Mouse (Mus musculus): ENCODE data around the gene Orai1. TPM values are rescaled to one million over a fixed set of nuclear protein-coding genes. Genes with fewer than 3 reads are reported as not detected.
"Not testable (repeated sequence)": the region's sequence is repeated elsewhere in the genome, so short reads cannot be mapped to it uniquely, and the experiment has no call there.

The Orai1 gene
- polyA plus RNA-seq, 1 experiment: 76.9 TPM

GRCm38 (mm10) chr5:123059757-123060520, 45.1 kb downstream of the Orai1 start:
- DNase-seq: peak; percentile 71
- no peaks in the 10 kb centered on the region for H3K36me3 ChIP-seq (ENCODE audit: control insufficient read depth, insufficient read depth, low read length)
- H3K27ac ChIP-seq (ENCODE audit: control insufficient read depth, insufficient read depth, low read length): no peak overlapping the region
- TF ChIP-seq POLR2A (IDR thresholded peaks at IDR 0.05; ENCODE audit: control insufficient read depth, extremely low read depth, insufficient read depth, low read length, poor library complexity): no peak
- TF ChIP-seq CTCF (IDR thresholded peaks at IDR 0.05; ENCODE audit: borderline replicate concordance, control insufficient read depth, extremely low read depth, insufficient read depth, low read length, poor library complexity): no peak
- H3K27me3 ChIP-seq (ENCODE audit: control insufficient read depth, insufficient read depth, low read length): no peaks in the 10 kb centered on the region
- WGBS: 61% methylated on average over 14 of the region's 14 CpGs
- no peak overlapping the region for H3K4me3 ChIP-seq (ENCODE audit: control insufficient read depth, insufficient read depth, low read length)
- H3K4me1 ChIP-seq (replicated peaks; ENCODE audit: control insufficient read depth, insufficient read depth, low read length): peaks cover 12% of the 10 kb centered on the region

DNA sequence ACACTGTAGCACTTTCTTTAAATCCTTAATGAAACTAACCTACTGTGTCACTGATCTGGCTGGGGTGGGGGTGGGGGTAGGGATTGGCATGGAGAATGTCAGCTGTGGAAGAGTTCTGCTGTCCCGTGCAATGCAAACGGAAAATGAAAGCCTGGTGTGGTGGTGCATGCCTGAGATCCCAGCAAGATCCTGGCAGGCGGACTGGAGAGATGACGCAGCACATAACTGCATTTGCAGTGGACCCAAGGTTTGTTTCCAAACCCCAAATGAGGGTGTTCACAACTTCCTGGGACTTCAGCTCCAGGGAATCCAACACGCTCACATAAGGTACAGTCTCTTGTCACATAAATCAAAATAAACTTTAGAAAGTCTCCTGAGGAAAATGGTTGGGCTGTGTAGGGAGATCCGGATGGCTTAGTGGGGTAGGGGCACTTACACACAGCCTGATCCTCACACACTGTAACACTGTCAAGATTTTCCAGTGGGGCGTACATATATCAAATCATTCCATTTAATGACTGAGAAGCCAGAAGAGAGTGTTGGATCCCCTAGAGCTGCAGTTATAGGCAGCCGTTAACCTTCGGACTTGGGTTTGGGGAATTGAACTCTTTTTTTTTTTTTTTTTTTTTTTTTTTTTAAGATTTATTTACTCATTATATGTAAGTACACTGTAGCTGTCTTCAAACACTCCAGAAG, 46.0 kb downstream of the Orai1 start:
- Histone ChIP-seq H3K4me1 (replicated peaks; ENCODE audit: control insufficient read depth, insufficient read depth, low read length) (peaks cover 12% of the 10 kb centered on the region), H3K36me3 (ENCODE audit: control insufficient read depth, insufficient read depth, low read length) (no peaks in the 10 kb centered on the region), H3K27me3 (ENCODE audit: control insufficient read depth, insufficient read depth, low read length) (no peaks in the 10 kb centered on the region), H3K27ac (ENCODE audit: control insufficient read depth, insufficient read depth, low read length) (no peak overlapping the region), H3K4me3 (ENCODE audit: control insufficient read depth, insufficient read depth, low read length) (no peak overlapping the region)
- no peak for DNase-seq
- TF ChIP-seq CTCF (IDR thresholded peaks at IDR 0.05; ENCODE audit: borderline replicate concordance, control insufficient read depth, extremely low read depth, insufficient read depth, low read length, poor library complexity): no peak
- no peak for TF ChIP-seq POLR2A (IDR thresholded peaks at IDR 0.05; ENCODE audit: control insufficient read depth, extremely low read depth, insufficient read depth, low read length, poor library complexity)
- WGBS: 98% methylated on average over 9 of the region's 9 CpGs

DNA sequence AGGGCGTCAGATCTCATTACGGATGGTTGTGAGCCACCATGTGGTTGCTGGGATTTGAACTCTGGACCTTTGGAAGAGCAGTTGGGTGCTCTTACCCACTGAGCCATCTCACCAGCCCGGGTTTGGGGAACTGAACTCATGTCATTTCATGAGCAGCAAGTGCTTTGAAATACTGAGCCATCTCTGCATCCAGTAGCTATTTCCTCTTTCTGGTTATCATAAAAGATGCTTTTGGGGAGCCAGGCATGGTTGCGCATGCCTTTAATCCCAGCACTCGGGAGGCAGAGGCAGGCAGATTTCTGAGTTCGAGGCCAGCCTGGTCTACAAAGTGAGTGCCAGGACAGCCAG, 46.5 kb downstream of the Orai1 start:
- H3K27me3 ChIP-seq (ENCODE audit: control insufficient read depth, insufficient read depth, low read length); H3K36me3 ChIP-seq (ENCODE audit: control insufficient read depth, insufficient read depth, low read length): not testable (repeated sequence)

GRCm38 (mm10) chr5:123063141-123063540, 48.3 kb downstream of the Orai1 start:
- TF ChIP-seq POLR2A (IDR thresholded peaks at IDR 0.05; ENCODE audit: control insufficient read depth, extremely low read depth, insufficient read depth, low read length, poor library complexity) (no peak), CTCF (IDR thresholded peaks at IDR 0.05; ENCODE audit: borderline replicate concordance, control insufficient read depth, extremely low read depth, insufficient read depth, low read length, poor library complexity) (no peak)
- H3K27me3 ChIP-seq (ENCODE audit: control insufficient read depth, insufficient read depth, low read length): no peaks in the 10 kb centered on the region
- no peak overlapping the region for H3K4me3 ChIP-seq (ENCODE audit: control insufficient read depth, insufficient read depth, low read length)
- DNase-seq: no peak
- WGBS: 95% methylated on average over 3 of the region's 3 CpGs
- H3K36me3 ChIP-seq (ENCODE audit: control insufficient read depth, insufficient read depth, low read length): no peaks in the 10 kb centered on the region
- H3K4me1 ChIP-seq (replicated peaks; ENCODE audit: control insufficient read depth, insufficient read depth, low read length): peaks cover 15% of the 10 kb centered on the region
- no peak overlapping the region for H3K27ac ChIP-seq (ENCODE audit: control insufficient read depth, insufficient read depth, low read length)

More for the DNA sequence above, 46.5 kb downstream of the Orai1 start:
- not testable (repeated sequence) for H3K4me3 ChIP-seq (ENCODE audit: control insufficient read depth, insufficient read depth, low read length); DNase-seq; H3K27ac ChIP-seq (ENCODE audit: control insufficient read depth, insufficient read depth, low read length)
- WGBS: 70% methylated on average over 6 of the region's 6 CpGs
- peaks cover 12% of the 10 kb centered on the region for H3K4me1 ChIP-seq (replicated peaks; ENCODE audit: control insufficient read depth, insufficient read depth, low read length)

- no peak overlapping the region for H3K27ac ChIP-seq (ENCODE audit: control insufficient read depth, insufficient read depth, low read length)
- WGBS: 27% methylated on average over 6 of the region's 6 CpGs
- no peaks in the 10 kb centered on the region for H3K36me3 ChIP-seq (ENCODE audit: control insufficient read depth, insufficient read depth, low read length)
- DNase-seq: peak; percentile 68
- TF ChIP-seq CTCF (IDR thresholded peaks at IDR 0.05; ENCODE audit: borderline replicate concordance, control insufficient read depth, extremely low read depth, insufficient read depth, low read length, poor library complexity) (no peak), POLR2A (IDR thresholded peaks at IDR 0.05; ENCODE audit: control insufficient read depth, extremely low read depth, insufficient read depth, low read length, poor library complexity) (no peak)
- H3K27me3 ChIP-seq (ENCODE audit: control insufficient read depth, insufficient read depth, low read length): no peaks in the 10 kb centered on the region
- H3K4me3 ChIP-seq (ENCODE audit: control insufficient read depth, insufficient read depth, low read length): no peak overlapping the region
- H3K4me1 ChIP-seq (replicated peaks; ENCODE audit: control insufficient read depth, insufficient read depth, low read length): peaks cover 14% of the 10 kb centered on the region
Measured at GRCm38 (mm10) chr5:123064207-123064606, 49.3 kb downstream of the Orai1 start.

DNA sequence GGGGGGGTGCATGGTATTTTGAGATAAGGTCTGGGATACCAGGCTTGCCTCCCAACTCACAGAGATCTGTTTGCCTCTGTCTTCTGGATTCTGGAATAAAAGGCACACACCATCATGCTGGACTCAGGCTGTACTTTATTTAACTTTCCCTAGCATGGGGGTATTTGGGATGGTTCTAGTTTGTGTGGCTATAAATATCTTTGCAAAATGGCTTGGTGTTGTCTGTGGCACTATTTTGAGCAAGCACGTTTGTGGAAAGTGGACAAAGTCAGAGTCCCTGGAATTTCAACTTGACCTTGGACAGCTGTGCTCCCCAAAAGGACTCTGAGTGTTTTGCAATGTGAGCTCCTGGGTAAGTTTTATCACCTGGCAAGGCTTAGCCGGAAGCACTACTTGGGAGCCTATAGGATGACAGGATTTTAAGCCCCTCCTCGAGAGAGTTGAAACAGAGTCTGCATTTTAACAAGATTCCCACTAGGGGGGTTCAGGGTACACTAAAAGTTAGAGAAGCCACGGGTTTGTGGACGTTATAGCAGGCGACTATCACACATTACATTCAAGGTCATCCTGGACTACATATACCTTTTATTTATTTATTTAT, 52.6 kb downstream of the Orai1 start:
- Histone ChIP-seq H3K27me3 (ENCODE audit: control insufficient read depth, insufficient read depth, low read length) (no peaks in the 10 kb centered on the region), H3K36me3 (ENCODE audit: control insufficient read depth, insufficient read depth, low read length) (no peaks in the 10 kb centered on the region), H3K27ac (ENCODE audit: control insufficient read depth, insufficient read depth, low read length) (no peak overlapping the region), H3K4me3 (ENCODE audit: control insufficient read depth, insufficient read depth, low read length) (no peak overlapping the region), H3K4me1 (replicated peaks; ENCODE audit: control insufficient read depth, insufficient read depth, low read length) (peaks cover 11% of the 10 kb centered on the region)
- peak; percentile 53 for DNase-seq
- no peak for TF ChIP-seq CTCF (IDR thresholded peaks at IDR 0.05; ENCODE audit: borderline replicate concordance, control insufficient read depth, extremely low read depth, insufficient read depth, low read length, poor library complexity)
- 13% methylated on average over 6 of the region's 6 CpGs for WGBS
